Mouse (Mus musculus) brain, embryonic 14.5 days (tissue): ENCODE measurements around the gene Aco2. TPM values are rescaled to one million over a fixed set of nuclear protein-coding genes. Genes with fewer than 3 reads are reported as not detected.
A peak's percentile ranks its signal among the peaks of the same experiment; 100 is the strongest.

Experiments
- DNase-seq: peaks from one replicate; pipeline ENCODE4 v3.0.0-alpha.2; 2011; ENCODE audit warnings: low read depth
- CTCF ChIP-seq: fragments of 200-500 bp; IDR thresholded peaks from 2 replicates; pipeline ENCODE4 v1.5.1; 2012; ENCODE audit warnings: inconsistent platforms, mild to moderate bottlenecking, moderate library complexity, borderline replicate concordance; ENCODE audit not compliant: insufficient read depth, insufficient read length; ENCODE audit errors: extremely low read depth
- POLR2A ChIP-seq: fragments of 200-500 bp; IDR thresholded peaks from 2 replicates; pipeline ENCODE4 v1.6.1; 2012; ENCODE audit warnings: mild to moderate bottlenecking, inconsistent platforms, borderline replicate concordance; ENCODE audit not compliant: poor library complexity, insufficient read depth, insufficient read length, severe bottlenecking; ENCODE audit errors: extremely low read depth
- polyA plus RNA-seq: library from polyadenylated mRNA; depleted of rRNA; stranded (reverse); fragments of >200 nt; gene quantifications from 2 replicates; pipeline ENCODE4 v1.2.3, GENCODE M21; 2012

Aco2 gene
- polyA plus RNA-seq, 1 experiment, result 283 TPM

DNA sequence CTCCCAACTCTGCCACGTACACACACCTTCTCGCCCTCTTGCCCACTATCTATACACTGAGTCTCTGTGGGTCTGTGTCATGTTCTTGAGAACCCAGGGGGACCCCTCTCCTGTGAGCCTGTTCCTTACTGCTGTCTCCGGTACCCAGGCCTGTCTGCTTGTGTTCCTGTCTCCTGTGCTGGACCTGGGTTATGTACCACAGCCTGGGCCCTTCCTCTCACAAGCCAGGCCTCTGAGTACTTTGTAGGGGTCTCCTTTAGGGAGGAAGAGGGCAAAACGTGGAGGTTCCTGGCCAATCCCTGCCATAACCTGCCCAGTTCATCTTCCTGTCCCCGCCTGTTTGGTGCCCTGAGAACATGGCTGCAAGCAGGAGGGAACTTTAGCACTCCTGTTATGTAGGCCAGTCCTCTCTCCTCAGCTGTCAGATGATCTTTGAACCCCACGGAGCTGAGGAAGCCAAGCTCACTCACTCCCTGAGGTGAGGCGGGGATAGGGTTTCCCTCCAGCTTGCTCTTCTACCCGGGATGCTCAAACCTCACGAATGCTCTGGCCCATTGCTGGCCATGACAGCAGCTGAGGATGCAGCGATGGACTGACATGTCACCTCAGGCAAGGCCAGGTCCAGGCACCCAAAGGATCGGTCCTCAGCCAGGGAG is 77.5 kb downstream of the Aco2 start:
- TF ChIP-seq POLR2A (no peak), CTCF (no peak)
- DNase-seq, result no peak

DNA sequence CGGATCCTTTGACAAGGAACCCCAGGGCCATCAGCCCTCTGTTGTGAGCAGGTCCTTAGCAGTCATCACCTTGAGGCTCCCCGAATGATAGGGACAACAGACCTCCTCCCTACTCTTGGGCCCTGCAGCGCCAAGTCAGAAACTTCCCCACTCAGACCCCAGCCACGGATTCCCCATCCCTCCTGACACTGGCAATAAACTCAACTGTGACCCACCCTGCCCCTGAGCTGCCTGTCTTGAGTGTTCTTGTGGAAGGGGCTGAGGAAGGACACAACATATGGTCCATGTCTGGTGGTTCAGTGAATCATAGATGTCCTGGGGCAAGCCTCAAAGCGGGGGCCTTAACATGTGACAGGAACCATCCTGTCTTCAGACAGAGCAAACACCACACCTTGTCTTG is 78.6 kb downstream of the Aco2 start:
- no peak for DNase-seq
- TF ChIP-seq POLR2A (no peak), CTCF (no peak)

DNA sequence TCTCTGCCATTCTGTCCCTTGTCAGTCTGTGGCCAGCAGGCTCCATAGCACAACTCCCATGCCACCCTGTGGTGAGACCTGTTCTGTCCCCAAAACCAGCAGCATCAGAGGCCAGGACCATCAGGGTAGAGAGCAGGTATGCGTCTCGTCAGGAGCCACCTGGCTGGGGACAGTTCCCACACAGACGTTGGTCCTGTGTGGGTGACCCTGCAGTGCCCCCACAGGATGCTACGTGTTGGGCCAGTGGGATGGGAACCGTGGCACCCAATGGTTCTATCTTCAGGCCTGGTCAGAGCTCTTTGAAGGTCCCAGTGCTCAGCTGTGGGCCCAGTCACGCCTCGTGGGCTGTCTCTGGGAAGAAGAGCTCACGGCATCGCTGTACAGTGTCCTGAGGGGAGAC is 79.0 kb downstream of the Aco2 start:
- DNase-seq, result no peak
- no peak for TF ChIP-seq POLR2A
- TF ChIP-seq CTCF, result no peak

DNA sequence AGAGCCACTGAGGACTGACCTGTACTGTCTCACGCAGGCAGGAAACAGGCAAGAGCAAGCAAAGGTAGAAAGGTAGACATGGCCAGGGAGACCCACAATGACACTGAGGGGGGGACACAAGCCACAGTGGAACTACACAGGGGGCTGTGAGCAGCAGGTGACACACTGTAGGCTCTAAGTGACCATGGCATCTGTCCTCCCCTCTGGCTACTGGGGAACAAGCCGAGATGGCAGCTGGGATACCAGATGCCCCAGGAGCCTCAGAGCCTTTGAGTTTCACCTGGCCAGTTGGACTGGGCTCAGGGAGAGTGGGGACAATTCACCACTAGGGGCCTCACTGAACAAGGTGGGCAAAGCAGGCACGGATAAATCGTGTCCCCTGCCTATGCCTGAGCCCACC is 80.2 kb downstream of the Aco2 start:
- no peak for DNase-seq
- TF ChIP-seq POLR2A (no peak), CTCF (no peak)

DNA sequence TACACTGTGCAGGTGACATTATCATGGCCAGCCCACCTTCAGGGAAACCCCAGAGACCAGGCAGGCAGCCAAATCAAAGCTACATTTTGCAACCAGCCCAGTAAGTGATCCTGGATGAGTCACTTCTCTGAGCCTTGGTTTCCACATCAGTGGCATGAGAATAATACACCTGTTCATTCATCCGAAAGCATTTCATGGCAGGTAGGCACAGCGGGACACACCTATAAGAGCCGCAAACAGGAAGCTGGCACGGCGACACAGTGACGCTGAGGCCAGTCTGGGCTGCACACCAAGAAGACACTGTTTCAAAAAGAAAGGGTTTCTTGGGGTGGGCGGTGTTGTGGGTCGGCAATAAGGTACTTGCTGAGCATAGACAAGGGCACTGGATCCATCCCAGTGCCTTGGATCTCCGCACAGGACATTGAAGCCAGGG is 82.1 kb downstream of the Aco2 start:
- TF ChIP-seq POLR2A, result no peak
- TF ChIP-seq CTCF, result no peak
- no peak for DNase-seq

DNA sequence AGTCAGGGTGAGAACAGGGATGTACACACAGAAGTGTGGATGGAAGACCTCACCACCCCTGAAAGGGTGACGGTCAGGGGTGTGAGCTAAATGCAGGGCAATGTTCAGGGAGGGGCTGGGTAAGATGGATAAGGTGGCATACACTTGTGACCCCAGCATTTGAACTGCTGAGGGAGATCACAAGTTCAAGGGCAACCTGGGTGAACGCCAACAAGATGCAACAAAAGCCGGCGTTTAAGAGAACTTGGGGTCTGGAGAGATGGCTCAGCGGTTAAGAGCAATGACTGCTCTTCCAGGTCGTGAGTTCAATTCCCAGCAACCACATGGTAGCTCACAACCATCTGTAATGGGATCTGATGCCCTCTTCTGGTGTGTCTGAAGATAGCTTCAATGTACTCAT is 82.6 kb downstream of the Aco2 start:
- no peak for TF ChIP-seq CTCF
- no peak for TF ChIP-seq POLR2A
- no peak for DNase-seq

DNA sequence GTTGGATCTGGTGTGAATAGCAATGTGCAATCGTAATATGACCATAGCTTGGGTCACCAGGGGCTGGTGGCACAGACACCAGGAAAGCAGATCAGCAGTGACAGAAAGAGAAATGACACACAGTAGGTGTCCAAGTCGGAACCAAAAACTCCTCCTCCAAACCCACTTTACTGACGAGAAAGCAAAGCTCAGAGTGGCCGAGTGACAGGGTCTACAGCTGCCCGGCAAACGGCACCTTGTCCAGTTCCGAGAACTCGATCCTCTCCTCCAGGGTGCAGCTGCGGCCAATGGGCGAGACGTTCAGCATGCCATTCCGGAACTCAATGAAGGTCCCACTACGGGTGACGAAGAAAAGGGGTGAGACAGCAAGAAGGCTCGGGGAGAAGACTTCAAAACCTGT is 83.3 kb downstream of the Aco2 start:
- TF ChIP-seq CTCF (no peak), POLR2A (no peak)
- no peak for DNase-seq

DNA sequence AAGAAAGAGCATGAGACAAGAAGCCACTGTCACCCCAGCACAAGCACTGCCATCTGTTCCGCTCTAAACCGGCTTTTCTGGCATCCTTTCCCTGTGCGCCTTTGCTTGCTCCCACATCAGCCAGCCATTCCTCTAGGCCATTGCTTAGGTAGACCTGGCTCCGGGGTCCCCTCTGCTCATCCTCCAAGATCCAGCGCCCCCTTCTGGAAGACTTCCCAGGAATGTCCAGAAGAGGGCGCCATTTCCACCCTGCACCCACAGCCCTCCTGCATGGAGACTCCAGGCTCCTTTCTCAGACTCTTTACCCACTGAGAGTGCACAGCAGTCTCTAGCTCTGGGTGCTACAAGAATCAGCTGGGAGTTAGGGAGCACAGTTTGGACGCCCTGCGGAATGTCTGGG is 84.3 kb downstream of the Aco2 start:
- TF ChIP-seq POLR2A, result no peak
- peak; percentile 75 for TF ChIP-seq CTCF
- peak; percentile 47 for DNase-seq

DNA sequence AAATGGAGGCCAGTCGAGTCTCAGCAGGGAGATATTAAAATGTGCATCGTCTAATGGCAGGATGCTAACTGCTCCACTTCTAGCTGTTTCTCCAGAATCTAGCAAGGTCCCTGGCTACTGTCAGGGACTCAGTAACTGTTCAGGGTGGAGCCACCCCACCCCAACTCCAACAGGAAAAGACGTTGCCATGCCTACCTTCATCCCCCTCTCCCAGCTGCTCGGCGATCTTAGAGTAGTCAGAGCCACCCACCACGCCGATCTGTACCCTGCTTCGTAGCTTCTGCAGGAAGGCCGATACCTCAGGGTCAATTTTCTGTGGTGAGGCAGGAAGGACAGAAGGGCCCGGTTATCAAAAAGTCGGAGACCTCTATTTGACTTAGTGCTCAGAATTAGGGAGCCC is 85.5 kb downstream of the Aco2 start:
- TF ChIP-seq CTCF, result no peak
- TF ChIP-seq POLR2A, result no peak
- no peak for DNase-seq

DNA sequence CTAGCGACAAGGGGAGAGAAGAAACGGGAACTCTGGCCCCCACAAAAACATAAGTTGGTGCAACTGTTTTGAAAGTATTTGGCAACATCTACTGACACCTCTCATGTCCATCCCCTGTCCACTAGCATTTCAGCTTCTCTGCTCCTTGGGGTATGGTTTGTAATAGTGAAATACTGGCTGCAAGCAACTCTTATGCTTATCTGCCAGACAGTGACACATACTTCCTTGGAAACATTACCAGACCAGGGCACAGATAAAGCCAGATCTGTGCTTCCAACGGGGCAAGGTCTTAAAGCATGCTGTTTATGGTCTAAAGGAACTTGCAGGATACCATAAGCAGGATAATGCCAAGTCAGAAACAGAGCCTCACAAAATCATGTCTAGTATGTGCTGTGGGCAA is 86.8 kb downstream of the Aco2 start:
- DNase-seq, result no peak
- TF ChIP-seq POLR2A (no peak), CTCF (no peak)

DNA sequence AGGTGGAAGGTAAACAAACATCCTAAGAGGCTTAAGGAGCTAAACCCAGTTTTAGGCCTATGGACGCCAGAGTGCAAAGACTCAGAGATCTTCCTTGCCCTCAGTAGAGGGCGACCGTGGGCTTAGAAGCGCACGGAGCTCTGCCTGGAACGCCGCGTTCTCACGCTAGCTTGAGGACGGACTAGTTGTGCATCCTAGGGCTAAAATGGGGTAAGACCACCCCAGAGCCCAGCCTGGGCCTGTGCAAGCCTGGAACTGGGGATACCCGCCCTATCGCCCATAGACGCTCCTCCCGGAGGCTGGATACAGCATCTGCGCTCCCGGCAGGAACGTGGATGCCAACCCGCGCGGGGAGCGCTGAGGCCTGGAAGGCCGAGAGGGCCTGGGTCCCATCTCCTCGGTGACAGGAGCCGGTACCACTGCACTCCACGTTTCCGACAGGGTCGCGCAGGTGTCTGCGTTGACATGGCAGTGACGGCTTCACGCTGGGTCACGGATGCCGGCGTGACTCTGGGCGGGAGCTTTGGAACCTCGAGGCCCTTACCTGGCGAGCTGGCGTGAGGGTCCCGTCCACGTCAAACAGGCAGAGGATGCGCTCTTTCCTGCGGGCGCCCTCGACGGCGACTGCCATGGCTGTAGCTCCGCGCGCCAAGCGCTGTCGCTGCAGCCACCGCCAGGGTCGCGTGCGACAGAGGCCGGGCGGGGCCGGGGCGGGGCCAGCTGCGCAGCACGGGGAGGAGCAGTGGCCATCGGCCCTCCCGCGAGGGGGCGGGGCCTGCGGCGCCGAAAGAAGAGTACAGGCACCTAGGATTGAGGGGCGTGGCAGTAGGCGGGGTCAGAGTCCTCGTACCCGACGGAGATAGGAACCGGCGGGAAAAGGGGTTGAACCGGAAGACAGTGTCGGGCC is 88.3 kb downstream of the Aco2 start, which contains the start of gene Pmm1:
Pmm1 (minus strand) TSS at position 760 of the 907 bp plus-strand sequence.
- DNase-seq, result peak; percentile 98
- peak; percentile 79 for TF ChIP-seq CTCF
- peak; percentile 52 for TF ChIP-seq POLR2A
